Mouse (Mus musculus) erythroblast, embryonic 14.5 days (primary cell): ENCODE results near the gene Bcat2.

Experiments
- GATA1 ChIP-seq: IDR thresholded peaks from 2 replicates; pipeline ENCODE4 v1.6.1; 2012; ENCODE audit warnings: low read length, inconsistent platforms, mixed read lengths
- TAL1 ChIP-seq: IDR thresholded peaks from 3 replicates; pipeline ENCODE4 v1.6.1; 2012; ENCODE audit warnings: low read length, inconsistent platforms, mixed read lengths

- TF ChIP-seq GATA1 (no peak), TAL1 (no peak)
Measured at GRCm38 (mm10) chr7:45638623-45639401, 68.9 kb downstream of the Bcat2 start.
